Mouse (Mus musculus): Measurements from ENCODE around the gene Fgf22. TPM values are rescaled to one million over a fixed set of nuclear protein-coding genes. Genes with fewer than 3 reads are reported as not detected.
"Not testable (repeated sequence)": the region's sequence is repeated elsewhere in the genome, so short reads cannot be mapped to it uniquely, and the experiment has no call there.

The Fgf22 gene
- polyA plus RNA-seq, 1 experiment from 2014 or later = 0.38 TPM

DNA sequence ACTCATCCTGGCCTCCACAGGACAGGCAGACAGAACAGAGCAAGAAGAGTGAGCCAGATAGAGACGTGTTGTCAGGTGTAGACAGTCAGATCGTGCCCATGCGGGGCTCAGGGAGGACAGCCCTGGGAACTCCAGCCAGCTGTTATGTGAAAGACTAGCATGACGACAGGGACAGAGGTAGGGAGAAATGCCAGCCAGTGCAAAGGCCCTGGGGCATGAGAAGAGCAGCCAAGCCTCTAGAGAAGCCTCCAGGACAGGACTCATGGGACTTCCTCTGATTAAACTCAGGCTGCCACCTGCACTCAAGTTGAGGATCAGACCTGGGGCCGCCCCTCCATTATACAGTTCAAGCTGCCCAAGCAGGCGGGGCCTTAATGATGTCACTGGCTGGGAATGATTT lies 6.4 kb upstream of the Fgf22 start:
- H3K4me1 ChIP-seq (replicated peaks) = peaks cover 12% of the 10 kb centered on the region
- no peak overlapping the region for H3K4me3 ChIP-seq
- H3K4me2 ChIP-seq = no peak overlapping the region
- H3K27ac ChIP-seq (ENCODE audit: poor library complexity, severe bottlenecking) = no peak overlapping the region
- no peak for ATAC-seq (ENCODE audit: insufficient number of reproducible peaks, low FRiP score)
- H3K9me3 ChIP-seq (replicated peaks) = no peaks in the 10 kb centered on the region
- peaks cover 12% of the 10 kb centered on the region for H3K36me3 ChIP-seq
- 71% methylated on average over 6 of the region's 6 CpGs for WGBS
- no peak overlapping the region for H3K9ac ChIP-seq
- H3K27me3 ChIP-seq (replicated peaks) = no peaks in the 10 kb centered on the region

DNA sequence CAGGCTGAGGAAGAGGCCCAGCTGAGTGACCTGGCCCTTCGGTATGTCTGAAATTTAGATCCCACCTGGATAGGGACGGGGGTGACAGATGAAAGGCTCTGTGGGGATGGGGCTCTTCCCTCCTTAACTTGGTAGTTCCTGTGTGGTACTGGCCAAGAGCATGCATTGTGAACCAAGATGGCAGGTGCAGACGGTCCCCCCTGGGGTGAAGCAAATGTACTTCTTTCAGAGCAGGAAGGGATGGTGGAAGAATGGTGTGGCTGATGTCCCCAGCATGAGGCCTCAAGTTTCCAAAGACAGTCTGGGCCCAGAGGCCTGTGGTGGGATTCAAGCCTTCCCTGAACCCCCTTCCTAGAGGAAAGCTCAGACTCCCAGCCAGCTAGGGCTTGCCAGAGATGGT lies 978 bp downstream of the Fgf22 start:
- Histone ChIP-seq H3K36me3 (peaks cover 48% of the 10 kb centered on the region), H3K9ac (no peak overlapping the region), H3K4me3 (no peak overlapping the region), H3K4me2 (no peak overlapping the region), H3K4me1 (replicated peaks) (peaks cover 8% of the 10 kb centered on the region), H3K9me3 (replicated peaks) (no peaks in the 10 kb centered on the region), H3K27me3 (replicated peaks) (0 out of 2 replicates have a peak, but pooled peaks cover 10% of the 10 kb centered on the region), H3K27ac (ENCODE audit: poor library complexity, severe bottlenecking) (no peak overlapping the region)
- 85% methylated on average over 3 of the region's 3 CpGs for WGBS
- ATAC-seq (ENCODE audit: insufficient number of reproducible peaks, low FRiP score) = no peak

DNA sequence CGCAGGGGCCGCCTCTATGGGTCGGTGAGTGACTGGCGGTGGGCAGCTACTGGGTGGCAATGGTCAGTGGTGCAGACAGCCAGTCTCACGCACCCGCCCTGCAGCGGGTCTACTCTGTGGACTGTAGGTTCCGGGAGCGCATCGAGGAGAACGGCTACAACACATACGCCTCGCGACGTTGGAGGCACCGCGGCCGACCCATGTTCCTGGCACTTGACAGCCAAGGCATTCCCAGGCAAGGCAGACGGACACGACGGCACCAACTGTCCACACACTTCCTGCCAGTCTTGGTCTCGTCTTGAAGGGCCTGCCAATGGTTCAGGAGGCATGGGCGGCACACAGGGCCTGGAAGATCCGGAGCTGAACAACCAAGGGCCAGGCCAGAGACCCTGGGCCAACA lies 1.8 kb downstream of the Fgf22 start:
- 0 out of 2 replicates have a peak, but pooled peaks cover 10% of the 10 kb centered on the region for H3K27me3 ChIP-seq (replicated peaks)
- H3K9ac ChIP-seq = no peak overlapping the region
- ATAC-seq (ENCODE audit: insufficient number of reproducible peaks, low FRiP score) = no peak
- no peaks in the 10 kb centered on the region for H3K9me3 ChIP-seq (replicated peaks)
- H3K4me3 ChIP-seq = no peak overlapping the region
- H3K4me2 ChIP-seq = no peak overlapping the region
- peaks cover 56% of the 10 kb centered on the region for H3K36me3 ChIP-seq
- H3K27ac ChIP-seq (ENCODE audit: poor library complexity, severe bottlenecking) = no peak overlapping the region
- 86% methylated on average over 24 of the region's 24 CpGs for WGBS
- peaks cover 8% of the 10 kb centered on the region for H3K4me1 ChIP-seq (replicated peaks)

DNA sequence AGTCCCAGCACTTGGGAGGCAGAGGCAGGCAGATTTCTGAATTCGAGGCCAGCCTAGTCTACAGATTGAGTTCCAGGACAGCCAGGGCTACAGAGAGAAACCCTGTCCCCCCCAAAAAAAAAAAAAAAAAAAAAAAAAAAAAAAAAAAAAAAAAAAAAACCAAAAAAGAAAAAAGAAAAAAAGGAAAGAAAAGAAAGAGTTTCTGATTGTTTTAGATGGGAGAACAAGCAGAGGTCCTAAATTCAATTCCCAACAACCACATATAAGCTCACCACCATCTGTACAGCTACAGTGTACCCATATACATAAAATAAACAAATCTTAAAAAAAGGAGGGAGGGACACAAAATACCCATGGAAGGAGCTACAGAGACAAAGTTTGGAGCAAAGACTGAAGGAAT lies 4.8 kb downstream of the Fgf22 start:
- not testable (repeated sequence) for H3K27me3 ChIP-seq (replicated peaks); ATAC-seq (ENCODE audit: insufficient number of reproducible peaks, low FRiP score); H3K27ac ChIP-seq (ENCODE audit: poor library complexity, severe bottlenecking); H3K4me2 ChIP-seq; H3K9me3 ChIP-seq (replicated peaks); H3K4me3 ChIP-seq; H3K9ac ChIP-seq
- H3K36me3 ChIP-seq = peaks cover 64% of the 10 kb centered on the region
- H3K4me1 ChIP-seq (replicated peaks) = peaks cover 26% of the 10 kb centered on the region
- 90% methylated on average over 1 of the region's 1 CpGs for WGBS

DNA sequence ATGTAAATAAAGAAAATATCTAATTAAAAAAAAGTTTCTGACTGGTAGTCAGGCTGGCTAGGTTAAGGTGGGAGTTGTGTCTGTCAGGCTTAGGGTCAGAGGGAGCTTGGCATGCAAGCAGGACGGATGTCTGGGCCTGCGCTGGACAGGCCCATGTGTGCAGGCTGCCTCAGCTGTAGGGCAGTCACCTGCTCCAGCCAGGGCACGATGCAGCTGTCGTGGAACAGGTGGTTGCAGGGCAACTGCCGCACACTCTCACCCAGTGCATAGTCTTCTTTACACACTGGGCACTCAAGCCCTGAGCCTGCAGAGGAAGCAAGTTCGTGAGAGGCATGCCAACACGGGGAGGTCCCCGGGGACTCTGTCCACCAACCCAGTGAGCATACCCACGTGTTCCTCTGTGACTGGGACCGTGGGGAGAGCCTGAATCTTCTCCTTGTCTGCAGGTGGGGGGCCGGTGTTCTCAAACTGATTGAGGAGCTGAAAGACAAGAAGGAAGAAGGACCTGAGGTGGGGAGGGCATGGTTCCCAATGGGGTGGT lies 5.8 kb downstream of the Fgf22 start:
- Histone ChIP-seq H3K27ac (ENCODE audit: poor library complexity, severe bottlenecking) (no peak overlapping the region), H3K4me2 (no peak overlapping the region), H3K4me1 (replicated peaks) (peaks cover 28% of the 10 kb centered on the region), H3K4me3 (no peak overlapping the region), H3K36me3 (peaks cover 64% of the 10 kb centered on the region), H3K9me3 (replicated peaks) (no peaks in the 10 kb centered on the region), H3K9ac (no peak overlapping the region), H3K27me3 (replicated peaks) (0 out of 2 replicates have a peak, but pooled peaks cover 5% of the 10 kb centered on the region)
- no peak for ATAC-seq (ENCODE audit: insufficient number of reproducible peaks, low FRiP score)
- WGBS = 91% methylated on average over 11 of the region's 11 CpGs

DNA sequence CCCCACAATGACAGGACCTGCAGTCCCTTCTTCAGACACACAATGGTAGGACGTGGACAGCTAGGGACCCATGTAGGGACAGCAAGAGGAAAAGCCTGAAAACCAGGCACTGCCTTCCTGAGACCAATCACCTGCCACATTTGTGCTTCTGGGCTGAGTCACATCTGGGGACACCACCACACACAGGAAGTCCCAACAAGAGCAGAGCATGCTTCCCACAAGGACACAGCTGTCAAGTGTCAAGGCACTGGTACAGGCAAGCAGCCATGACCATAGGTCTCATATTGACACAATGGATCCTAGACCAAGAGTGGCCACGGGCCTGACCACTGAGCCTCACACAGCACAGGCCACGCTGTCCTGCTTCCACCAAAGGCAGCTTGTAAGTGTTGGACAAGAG lies 8.0 kb downstream of the Fgf22 start:
- Histone ChIP-seq H3K4me2 (no peak overlapping the region), H3K4me3 (no peak overlapping the region), H3K27ac (ENCODE audit: poor library complexity, severe bottlenecking) (no peak overlapping the region), H3K9me3 (replicated peaks) (no peaks in the 10 kb centered on the region), H3K27me3 (replicated peaks) (no peaks in the 10 kb centered on the region), H3K36me3 (peaks cover 44% of the 10 kb centered on the region), H3K9ac (0 out of 2 replicates have a peak overlapping the region, but pooled peaks have one; percentile 7), H3K4me1 (replicated peaks) (peaks cover 35% of the 10 kb centered on the region)
- no peak for ATAC-seq (ENCODE audit: insufficient number of reproducible peaks, low FRiP score)
- 87% methylated on average over 3 of the region's 3 CpGs for WGBS

DNA sequence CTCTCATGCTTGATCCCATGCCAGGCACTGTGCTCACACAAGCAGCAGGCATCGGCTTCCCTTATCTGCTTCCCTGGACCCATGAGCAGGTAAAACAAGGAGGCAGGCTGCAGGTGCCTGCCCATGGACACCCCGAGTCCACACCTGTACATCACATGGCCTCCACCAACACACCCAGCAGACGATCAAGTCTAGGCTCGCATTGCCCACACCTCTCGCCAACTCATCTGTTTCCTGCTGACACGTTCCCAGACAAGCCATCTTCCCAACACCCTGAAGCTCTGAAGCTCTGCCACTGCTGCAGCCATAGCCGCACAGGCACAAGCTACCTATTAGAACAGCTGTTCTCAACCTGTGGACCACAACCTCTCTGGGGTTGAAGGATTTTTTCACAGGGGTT lies 9.4 kb downstream of the Fgf22 start:
- no peak overlapping the region for H3K27ac ChIP-seq (ENCODE audit: poor library complexity, severe bottlenecking)
- no peaks in the 10 kb centered on the region for H3K27me3 ChIP-seq (replicated peaks)
- H3K4me2 ChIP-seq = no peak overlapping the region
- no peaks in the 10 kb centered on the region for H3K9me3 ChIP-seq (replicated peaks)
- peak overlapping the region; percentile 49; the same call in 1 of the 2 replicates for H3K9ac ChIP-seq
- no peak overlapping the region for H3K4me3 ChIP-seq
- no peak for ATAC-seq (ENCODE audit: insufficient number of reproducible peaks, low FRiP score)
- H3K4me1 ChIP-seq (replicated peaks) = peaks cover 39% of the 10 kb centered on the region
- 81% methylated on average over 7 of the region's 7 CpGs for WGBS
- peaks cover 31% of the 10 kb centered on the region for H3K36me3 ChIP-seq

DNA sequence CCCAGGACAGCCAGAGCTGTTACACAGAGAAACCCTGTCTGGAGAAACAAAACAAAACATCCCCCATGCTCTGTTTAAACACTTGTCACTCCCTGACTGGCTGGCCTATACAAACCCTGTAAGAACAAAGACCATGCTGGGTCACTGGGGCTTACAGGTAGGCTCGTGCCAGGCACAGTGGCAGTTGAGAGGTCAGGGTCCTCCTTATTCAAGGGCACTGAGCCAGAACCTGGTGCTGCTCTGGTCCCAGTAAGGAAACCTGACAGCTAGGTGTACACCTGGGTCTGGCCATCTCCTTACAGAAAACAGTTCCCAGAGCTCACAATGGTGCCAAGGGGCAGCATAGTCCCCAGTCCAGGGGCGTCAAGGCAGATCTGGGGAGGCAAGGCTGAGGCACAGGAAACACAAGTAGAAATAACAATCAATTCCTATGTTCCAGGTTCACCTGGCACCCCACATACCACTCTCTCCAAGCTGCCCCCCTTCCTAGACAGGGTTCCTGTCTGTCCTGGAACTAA lies 10.4 kb downstream of the Fgf22 start:
- peaks cover 39% of the 10 kb centered on the region for H3K4me1 ChIP-seq (replicated peaks)
- H3K9me3 ChIP-seq (replicated peaks) = no peaks in the 10 kb centered on the region
- no peak overlapping the region for H3K27ac ChIP-seq (ENCODE audit: poor library complexity, severe bottlenecking)
- WGBS = 82% methylated on average over 2 of the region's 2 CpGs
- H3K4me2 ChIP-seq = peak overlapping the region; percentile 81
- H3K4me3 ChIP-seq = peak overlapping the region; percentile 89
- H3K36me3 ChIP-seq = peaks cover 22% of the 10 kb centered on the region
- no peak for ATAC-seq (ENCODE audit: insufficient number of reproducible peaks, low FRiP score)
- 0 out of 2 replicates have a peak, but pooled peaks cover under 1% of the 10 kb centered on the region for H3K27me3 ChIP-seq (replicated peaks)
- H3K9ac ChIP-seq = peak overlapping the region; percentile 94; the same call in 1 of the 2 replicates

DNA sequence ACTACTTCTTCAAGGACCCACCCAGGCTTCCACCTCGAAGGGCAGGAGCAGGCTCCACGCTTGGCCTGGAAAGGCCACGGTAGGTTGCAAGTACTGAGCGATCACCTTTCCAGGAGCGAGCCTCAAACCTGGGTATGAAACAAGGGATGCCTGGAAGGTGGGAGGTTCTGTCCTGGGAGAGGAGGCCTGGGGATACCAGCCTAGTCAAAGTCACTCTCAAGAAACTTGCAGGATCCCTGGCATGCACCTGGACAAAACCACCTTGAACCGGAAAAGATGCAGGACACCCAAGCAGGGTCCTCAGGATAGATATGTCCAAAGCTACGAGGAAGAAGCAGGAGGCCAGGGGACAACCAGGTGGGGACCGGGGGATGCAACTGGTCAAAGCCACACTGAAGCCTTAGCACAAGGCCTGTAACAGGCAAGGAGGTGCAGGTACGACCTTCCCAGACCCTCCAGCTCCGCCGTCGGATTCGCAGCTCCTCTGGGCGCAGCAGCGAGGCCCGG lies 11.2 kb downstream of the Fgf22 start:
- Histone ChIP-seq H3K9me3 (replicated peaks) (no peaks in the 10 kb centered on the region), H3K4me3 (peak overlapping the region; percentile 89), H3K4me2 (peak overlapping the region; percentile 81), H3K27me3 (replicated peaks) (0 out of 2 replicates have a peak, but pooled peaks cover 5% of the 10 kb centered on the region), H3K4me1 (replicated peaks) (peaks cover 39% of the 10 kb centered on the region), H3K27ac (ENCODE audit: poor library complexity, severe bottlenecking) (peak overlapping the region; percentile 91), H3K36me3 (peaks cover 15% of the 10 kb centered on the region), H3K9ac (peak overlapping the region; percentile 94)
- ATAC-seq (ENCODE audit: insufficient number of reproducible peaks, low FRiP score) = no peak
- 7% methylated on average over 16 of the region's 16 CpGs for WGBS

DNA sequence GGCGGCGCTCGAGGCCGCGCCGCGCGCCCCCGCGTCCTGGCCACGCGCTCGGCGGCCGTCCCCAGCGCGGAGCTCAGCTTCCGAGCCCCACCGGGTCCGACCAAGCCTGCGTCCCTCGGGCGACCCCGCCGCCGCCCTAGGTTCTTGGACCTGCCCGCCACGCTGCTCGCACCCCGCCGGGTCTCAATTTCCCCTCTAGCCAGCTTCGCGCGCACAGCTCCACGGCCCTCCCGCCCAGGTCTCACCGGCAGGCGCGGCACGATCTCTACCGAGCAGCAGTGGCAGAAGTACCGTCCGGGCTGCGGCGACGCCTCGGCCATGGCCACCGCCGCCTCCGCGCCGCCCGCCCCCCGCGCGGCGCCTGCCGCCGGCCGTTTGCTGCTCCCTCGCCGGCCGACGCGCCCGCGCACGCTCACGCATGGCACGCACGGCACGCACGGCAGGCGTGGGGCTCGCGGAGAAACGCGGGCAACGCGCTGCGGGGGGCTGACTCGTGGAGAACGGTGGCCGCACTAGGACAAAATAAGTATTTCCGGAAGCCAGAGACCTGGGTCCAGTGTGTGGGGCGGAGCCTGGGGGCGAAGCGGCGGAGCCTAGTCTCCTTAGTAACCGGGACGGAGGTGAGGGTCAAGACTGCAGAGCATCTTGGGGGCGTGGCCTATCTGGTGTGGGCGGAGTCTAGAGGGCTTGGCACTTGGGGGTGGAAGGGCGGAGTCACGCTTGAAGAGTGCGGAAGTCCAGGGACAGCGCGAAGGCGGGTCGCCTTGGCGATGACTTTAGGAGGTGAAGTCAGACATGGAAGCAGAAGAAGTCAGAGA lies 11.8 kb downstream of the Fgf22 start, which contains the start of gene Rnf126:
Gene Rnf126 (minus strand): TSS at position 445 of the 818 bp plus-strand sequence.
- Histone ChIP-seq H3K27ac (ENCODE audit: poor library complexity, severe bottlenecking) (peak within 1 kb of the TSS; percentile 91), H3K4me2 (peak within 1 kb of the TSS; percentile 81), H3K9ac (peak within 1 kb of the TSS; percentile 94), H3K4me1 (replicated peaks) (peaks cover 39% of the 10 kb centered on the region), H3K9me3 (replicated peaks) (no peaks in the 10 kb centered on the region), H3K36me3 (peaks cover 8% of the 10 kb centered on the region), H3K27me3 (replicated peaks) (0 out of 2 replicates have a peak, but pooled peaks cover 5% of the 10 kb centered on the region), H3K4me3 (peak within 1 kb of the TSS; percentile 89)
- under 1% methylated on average over 99 of the region's 101 CpGs for WGBS
- peak; percentile 94 for ATAC-seq (ENCODE audit: insufficient number of reproducible peaks, low FRiP score)

Measured in heart, embryonic 12.5 days (tissue).